Mouse (Mus musculus) right cerebral cortex, adult 18-20 months (tissue): ENCODE results near the gene Tie1.
"Not testable (repeated sequence)": the region's sequence is repeated elsewhere in the genome, so short reads cannot be mapped to it uniquely, and the experiment has no call there.

Experiments used
- DNase-seq: peaks from one replicate; pipeline ENCODE4 v3.0.0; 2022; ENCODE audit warnings: mixed read lengths

Gene Tie1

DNA sequence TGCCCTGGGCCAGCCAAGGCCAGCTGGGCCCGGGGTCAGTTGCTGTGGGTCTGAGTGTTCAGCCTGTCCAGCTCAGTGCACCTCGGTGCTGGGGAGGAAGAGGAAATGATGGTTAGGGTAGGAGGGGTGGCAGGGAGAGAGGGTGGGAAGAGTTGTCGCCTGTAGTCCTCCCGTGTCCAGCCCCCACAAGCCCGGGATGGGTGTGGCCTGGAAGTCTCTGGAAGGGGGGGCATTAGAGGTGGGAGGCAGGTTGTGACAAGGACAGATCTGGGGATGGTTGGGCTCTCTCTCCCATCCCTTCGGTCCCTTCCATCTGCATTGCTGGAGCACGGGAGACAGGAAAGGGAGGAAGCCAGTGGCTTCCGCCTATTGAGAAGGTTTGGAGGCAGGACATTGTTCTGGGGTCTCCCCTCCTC, at the start of gene Tie1:
Gene Tie1 (minus strand): TSS at position 345 of the 416 bp plus-strand sequence.
- no peak for DNase-seq

DNA sequence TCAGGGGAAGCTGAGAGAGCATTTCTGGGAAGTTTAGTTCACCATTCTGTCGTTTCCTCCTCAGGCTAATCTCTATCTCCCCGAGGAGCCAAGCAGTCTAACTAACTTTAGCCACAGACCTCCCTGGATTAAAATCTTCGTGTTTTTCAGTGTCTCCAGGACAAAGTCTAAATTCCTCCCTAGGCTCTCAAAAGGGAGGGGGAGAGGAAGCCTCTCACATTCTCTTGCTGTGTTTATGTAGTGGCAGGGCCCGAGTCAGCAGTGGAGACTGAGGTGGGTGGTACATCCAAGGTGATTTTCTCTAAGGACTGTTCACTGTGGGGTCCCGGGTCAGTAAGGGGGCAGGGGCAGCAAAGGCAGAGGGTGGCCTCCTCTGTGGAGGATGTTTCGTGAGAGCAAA, 47.9 kb upstream of the Tie1 start:
- DNase-seq: no peak

DNA sequence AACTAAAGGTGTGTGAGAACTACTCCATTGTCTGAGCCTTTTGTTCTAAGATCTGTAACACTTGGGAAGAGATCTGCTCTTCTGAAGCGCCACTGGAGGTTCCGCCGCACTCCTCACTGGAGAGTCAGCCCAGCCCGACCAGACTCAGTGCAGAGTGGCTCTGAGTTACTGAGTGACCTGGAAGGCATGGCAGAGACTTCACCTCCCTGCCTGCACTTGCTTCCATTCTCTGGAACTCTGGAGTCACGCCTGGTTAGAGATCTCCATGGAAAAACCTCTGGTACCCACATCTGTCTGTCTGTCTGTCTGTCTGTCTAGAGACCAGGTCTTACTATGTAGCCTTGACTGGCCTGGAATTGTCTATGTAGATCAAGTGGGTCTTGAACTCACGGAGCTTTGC, 45.7 kb upstream of the Tie1 start:
- DNase-seq: no peak

DNA sequence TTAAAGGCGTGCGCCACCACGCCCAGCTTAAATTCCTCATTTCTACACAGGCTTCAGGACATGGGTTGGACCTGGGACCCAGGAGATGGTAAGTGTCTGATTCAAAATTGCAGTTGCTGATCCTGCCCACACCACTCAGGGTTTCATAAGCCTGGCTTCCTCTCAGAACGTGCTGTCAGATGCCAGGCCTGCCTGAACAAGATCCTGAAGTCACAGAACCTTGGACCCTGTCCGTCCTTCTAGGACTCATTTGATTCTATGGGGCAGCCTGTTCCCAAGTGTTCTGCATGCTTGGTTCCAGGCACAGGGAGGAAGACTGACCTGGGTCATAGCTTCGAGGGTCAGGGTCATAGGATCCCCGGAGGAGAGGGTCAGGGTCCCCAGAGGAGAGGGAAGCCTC, 43.7 kb upstream of the Tie1 start:
- DNase-seq: no peak

DNA sequence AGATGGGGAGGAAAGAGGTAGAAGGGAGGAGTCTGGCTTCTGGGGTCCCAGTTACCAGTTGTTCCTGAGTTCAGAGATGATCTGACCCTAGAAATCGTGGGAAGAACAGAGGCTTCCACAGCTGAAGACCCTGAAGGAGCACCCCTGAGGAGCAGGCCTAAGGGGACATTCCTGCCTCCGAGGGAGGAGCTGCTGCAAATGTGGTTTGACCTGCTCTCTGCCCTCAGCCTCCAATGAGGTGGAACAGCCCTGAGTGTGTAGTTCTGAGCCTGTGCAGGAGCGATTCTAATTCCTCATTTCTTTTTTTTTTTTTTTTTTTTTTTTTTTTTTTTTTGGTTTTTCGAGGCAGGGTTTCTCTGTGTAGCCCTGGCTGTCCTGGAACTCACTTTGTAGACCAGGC, 43.3 kb upstream of the Tie1 start:
- no peak for DNase-seq

DNA sequence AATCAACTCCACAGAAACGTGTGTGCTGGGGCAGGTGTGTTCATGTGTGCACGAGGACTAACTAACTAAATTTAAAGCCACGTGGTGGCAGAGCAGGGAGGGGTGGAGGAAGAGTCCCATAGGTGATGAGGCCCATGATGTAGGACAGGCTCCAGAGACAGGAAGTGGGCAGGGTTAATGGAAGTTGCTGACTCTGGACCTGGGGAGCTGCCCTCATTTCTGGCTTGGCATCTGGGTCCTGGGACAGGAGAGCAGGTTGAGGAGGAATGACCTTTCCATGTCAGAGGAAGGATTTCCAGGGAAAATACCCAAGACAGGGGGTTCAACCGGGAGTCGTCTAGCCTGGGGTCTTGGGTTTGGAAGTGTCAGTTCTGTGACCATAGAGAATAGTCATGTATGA, 42.8 kb upstream of the Tie1 start:
- no peak for DNase-seq

DNA sequence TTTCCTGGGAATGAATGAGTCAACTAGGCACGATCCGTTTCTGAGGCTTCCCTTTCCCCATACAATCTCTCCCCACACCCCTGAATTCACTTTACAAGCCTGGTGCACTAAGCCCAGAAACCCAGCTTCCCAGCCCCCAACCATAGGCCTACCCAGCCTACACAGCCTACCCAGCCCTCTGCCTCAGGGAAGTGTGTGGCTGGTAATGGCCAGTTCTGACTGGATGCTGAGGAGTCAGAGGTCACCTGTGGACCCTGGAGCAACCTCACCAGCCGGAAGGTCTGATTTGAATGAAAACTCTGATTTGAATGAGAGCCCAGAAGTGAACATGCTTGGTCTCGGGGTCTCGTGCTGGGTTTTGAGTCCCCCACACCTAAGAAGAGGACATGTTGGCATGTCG, 37.9 kb upstream of the Tie1 start:
- no peak for DNase-seq

DNA sequence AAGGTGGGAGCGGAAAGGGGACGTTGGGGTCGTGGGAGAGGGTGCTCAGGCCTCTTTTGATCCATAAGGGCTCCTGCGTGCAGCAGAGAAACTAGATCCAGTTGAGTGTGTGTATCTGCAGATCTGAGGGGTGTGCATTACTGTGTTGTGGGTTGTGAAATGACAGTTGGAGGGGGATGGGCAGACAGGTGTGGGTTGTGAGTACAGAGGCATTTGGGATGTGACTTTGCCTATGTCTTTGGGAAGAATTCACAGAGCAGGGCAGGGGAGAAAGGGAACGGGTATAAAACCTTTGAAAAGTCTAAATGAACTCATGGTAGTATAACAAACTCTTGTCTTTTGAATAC, 37.4 kb upstream of the Tie1 start:
- DNase-seq: no peak

DNA sequence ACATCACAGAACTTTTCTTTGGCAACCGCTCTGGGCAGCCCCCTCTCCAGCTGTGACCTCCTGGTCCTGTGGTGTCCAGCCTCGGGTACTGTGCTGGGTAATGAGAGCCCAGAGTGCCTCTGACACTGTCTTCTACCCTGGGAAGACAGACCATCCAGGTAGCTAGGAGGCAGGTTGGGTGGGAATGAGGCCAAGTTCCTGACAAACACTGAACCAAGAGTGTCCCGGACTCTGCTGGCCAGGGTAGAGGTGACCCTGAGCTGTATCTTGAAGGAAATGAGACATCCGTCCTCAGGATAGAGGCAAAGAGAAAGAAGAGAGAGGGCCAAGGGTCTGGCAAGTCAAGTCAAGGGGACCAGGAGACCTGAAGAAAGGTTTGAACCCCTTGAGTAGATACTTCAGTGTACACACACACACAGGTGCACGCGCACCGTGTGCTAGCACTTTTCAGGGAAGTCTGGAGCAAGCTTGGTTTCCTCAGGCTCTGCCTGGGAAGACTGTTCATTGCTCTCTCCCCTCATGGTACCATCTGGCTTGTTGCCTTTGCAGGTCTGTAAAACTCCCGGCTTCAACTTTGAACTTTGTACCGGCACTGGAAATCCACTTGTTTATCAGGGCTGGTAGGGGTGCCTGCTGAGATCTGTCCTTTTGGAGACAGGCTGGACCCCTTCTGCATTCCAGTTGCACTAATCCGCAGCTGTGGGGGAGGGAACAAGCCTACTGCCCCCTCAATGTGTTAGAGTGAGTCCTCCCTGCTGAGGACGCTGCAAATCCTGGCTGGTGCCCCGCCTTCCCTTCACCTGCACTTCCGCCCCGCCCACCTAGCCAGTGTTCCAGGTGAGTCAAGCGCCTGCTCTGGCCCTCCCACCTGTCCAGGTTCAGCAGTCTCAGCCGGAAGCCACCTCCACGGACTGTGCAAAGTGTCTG, 36.8 kb upstream of the Tie1 start, which contains the start of gene 2610528J11Rik:
Gene 2610528J11Rik (plus strand): TSS at position 592 of the 927 bp plus-strand sequence.
- no peak for DNase-seq

DNA sequence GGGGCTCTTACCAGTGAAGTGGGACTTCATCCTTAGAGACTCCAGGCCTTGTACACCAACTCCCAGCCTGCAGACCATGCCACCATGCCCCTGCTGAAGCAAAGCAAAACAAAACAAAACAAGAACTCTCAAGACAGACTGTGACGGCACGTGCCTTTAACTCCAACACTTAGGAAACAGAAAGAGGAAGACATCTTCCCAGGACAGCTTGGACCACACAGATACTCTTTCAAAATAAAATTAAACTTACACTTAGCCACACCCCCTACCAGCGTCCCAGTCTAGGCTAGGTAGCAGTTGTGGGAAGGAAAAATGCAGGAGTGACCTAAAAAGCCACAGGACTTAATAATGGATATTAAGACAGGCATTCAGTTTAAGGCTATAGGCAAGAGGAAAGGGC, 35.9 kb upstream of the Tie1 start:
- DNase-seq: no peak

DNA sequence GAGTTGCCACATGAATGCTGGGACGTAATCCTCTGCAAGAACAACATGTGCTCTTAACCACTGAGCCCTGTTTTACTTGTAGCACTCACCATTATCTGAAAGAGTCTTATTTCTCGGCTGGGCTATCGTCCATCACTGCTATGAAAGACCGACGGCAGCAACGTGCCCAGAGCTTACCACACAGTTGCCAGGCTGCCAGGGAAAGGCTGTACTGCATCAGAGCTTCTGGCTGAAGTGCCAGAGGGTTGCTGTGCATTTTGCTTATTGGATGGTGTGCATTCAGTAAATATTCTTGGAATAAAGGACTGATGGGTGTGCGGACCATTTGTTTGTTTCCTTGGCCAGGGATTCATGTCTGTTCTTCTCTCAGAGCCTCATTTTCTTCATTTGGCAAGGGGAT, 34.1 kb upstream of the Tie1 start:
- no peak for DNase-seq

DNA sequence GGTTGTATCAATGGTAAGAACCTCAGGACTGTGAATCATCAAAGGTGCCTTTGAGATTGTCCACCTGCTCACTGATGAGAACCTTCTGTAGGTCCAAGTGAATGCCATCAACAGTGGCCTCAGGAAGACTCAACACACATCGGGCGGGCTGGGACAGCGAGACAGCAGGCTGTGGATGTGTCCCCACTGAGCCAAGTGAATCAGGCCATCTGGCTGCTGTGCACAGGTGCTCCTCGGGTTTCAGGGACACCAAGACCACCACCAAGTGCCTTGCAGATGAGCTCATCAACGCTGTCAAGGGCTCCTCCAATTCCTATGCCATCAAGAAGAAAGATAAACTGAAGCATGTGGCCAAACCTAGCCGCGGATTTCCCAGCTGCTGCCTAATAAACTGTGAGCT, 32.4 kb upstream of the Tie1 start:
- DNase-seq: no peak

DNA sequence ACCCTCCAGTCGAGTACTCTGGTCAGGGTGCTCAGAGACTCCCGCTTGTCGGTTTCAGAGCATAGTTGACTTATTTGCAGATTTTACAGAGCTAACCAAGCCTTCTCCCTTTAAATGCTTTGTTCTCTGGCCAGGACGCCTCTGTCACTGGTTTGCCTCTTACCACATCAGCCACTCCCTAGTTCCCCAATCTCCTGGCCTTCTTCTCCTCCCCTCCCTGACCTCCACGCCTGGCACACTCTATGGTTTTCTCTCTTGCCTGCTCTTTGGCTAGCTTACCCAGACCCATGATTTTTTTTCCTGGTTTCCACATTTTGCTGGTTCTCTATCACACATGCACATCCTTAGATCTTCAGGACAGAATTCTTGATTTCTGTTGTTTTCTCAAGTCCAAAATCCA, 28.3 kb upstream of the Tie1 start:
- no peak for DNase-seq

DNA sequence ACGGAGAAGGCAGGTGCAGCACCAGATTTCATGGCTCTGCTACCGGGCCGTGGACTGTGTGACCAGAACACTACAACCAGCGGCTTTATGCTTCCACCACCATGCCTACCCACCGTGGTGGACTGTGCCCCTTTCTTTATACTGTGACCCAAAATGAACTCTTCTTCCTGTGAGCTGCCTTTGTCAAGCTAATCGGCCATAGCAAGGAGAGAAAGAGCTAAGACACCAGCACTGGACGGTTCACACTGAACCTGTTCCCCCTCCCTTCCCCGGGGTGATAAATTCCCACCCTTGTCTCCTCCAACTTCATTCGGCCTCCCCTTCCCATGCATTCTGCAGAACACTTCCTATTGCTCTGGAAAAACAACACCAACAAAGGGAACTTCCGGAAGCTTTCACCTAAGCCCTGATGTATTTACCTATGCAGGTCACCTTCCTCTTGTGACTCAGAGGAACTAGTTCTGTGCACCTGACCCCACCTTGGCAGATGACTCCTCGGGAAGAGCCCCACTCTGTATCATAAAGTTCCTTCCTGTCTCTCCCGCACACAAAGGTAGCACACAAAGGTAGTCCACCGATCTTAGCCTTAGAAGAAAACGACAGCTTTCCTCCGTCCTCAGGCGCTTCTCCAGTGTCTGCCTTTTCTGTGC, 27.8 kb upstream of the Tie1 start:
- no peak for DNase-seq

DNA sequence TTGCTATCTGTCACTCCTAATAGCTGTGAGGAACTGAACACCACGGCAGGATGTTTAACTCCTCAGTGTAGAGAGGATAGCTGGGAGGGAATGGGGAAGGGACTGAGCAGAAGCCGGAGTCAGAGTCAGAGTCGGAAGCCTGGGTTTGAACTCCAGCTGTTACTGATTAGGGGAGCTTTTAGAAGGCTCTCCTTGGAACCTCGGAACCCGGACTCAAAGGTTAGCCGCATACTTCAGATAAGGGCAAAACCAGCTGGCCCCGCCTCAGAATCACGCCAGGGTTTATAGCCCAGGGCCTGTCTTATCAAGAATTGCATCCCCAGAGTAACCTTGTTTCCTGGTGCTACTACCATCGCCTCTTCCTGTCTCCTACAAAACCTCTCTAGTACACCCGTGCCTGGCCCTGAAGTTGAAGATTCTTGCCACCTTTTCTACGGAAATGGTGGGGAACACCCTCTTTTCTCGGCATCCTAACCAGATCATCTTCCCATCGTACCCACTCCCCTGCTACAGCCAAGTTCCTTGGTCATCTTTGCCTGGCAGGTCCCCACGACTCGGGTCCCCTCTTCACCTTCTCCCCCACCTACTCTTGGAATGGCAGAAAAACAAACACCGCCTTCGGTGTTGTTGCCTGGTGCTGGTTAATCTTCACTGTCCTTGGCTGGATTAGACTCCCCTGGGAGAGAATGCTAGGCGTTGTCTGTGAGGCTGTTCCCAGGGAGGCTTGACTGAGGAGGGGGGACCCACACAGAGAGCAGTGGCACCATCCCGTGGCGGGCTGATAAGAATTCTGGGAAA, 27.0 kb upstream of the Tie1 start:
- no peak for DNase-seq

DNA sequence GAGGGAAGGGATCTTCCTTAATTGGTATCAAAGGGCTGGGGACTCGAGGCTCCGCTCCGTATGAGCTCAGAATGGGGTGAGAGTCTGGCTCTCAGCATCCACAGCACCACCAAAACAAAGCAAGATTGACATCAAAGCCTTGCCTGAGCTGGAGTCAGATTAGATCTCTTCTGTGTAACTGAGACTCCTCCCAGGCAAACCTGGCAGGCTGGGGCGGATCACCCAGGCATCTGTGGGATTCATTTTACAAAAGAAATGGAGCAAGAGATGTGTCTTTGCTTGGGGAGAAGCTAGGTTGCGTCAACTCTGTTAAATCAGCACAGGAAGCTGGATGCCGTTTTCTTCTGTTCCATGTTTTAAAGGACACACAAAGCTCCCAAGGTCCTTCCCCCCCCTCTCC, 19.2 kb upstream of the Tie1 start:
- DNase-seq: peak; percentile 14

DNA sequence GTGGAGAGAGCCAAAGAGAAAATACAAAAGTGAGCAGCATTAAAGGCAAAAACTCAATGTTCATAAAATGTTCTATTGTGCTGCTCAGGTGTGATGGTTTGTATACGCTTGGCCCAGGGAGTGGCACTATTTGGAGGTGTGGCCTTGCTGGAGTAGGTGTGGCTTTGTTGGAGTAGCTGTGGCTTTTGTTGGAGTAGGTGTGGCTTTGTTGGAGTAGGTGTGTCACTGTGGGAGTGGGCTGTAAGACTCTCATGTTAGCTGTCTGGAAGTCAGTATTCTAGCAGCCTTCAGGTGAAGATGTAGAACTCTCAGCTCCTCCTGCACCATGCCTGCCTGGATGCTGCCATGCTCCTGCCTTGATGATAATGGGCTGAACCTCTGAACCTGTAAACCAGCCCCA, 17.3 kb upstream of the Tie1 start:
- DNase-seq: not testable (repeated sequence)

DNA sequence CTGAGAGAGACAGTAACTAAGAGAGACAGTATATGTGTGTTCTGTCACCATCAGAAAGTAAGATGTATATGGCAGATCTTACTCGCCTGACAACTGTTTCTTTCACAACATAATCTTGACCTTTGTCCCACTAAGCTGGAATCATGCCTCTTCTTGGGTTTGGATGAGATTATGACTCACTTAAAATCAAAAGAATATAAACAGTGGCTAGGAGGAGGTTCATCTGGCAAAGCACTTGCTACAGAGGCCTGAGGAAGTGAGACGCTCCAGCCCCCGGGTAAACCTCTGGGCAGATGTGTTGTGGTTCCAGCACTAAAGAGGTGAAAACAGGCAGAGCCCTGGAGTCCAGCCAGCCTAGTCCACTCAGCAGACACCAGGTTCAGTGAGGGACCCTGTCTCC, 15.7 kb upstream of the Tie1 start:
- DNase-seq: no peak

DNA sequence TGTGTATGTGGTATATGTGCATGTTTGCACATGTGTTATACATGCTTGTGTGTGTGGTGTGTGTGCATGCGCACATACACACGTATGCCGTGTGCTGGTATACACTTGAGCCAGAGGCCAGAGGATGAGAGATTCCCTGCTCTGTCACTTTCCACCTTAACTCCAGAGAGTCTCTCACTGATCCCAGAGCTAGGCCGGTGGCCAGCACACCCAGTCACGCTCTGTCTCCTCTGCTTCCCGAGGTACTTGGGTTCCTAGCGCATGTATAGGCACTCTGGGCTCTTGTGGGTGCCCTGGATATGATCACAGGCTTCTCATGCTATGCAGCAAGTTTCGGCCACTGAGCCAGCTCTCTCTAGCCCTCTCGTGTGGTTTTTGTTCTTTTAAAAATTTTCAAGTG, 10.9 kb upstream of the Tie1 start:
- DNase-seq: no peak

DNA sequence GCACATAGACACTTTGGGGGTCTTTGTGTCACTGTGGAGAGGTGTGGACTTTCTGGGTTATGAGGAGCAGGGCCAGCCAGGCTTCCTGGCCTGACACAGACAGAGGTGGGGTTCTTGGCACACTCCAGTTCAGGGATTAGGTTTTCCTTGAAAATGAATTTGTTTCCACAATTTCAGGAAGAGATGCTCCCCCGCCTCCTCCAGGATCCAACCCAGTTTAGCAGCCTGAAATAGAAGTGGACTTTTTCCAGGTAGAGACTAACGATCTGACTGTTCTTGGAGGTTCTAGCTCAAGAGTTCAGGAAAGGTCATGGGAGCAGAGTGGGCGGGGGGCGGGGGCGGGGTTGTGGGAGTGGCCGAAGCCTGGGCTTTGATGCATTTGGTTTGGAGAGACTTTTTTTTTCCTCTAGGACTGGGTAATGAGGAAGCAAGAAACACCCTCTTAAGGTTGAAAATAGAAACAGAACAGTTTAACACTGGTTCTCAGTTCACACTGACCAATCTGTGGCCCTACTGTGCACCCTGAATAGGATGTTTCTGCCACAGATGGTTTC, 10.4 kb upstream of the Tie1 start:
- peak; percentile 25 for DNase-seq

DNA sequence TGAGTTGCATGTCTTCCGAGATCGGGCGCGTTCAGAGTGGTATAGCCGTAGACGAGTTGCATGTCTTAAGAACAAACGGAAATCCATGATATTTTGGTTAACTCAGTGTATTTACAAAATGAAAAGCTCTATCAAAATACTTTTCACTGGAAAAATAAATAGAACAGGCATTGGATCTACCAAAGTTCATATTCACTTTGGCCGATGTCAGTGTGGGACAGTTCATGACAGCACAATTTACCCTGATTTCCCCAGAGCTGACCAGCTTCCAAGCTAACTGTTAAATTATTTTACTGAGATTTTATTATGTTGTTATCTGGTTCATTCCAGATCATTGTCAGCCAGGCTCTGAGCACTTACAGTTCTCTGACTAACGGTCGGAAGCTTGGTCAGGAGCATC, 600 bp upstream of the Tie1 start:
- DNase-seq: no peak

DNA sequence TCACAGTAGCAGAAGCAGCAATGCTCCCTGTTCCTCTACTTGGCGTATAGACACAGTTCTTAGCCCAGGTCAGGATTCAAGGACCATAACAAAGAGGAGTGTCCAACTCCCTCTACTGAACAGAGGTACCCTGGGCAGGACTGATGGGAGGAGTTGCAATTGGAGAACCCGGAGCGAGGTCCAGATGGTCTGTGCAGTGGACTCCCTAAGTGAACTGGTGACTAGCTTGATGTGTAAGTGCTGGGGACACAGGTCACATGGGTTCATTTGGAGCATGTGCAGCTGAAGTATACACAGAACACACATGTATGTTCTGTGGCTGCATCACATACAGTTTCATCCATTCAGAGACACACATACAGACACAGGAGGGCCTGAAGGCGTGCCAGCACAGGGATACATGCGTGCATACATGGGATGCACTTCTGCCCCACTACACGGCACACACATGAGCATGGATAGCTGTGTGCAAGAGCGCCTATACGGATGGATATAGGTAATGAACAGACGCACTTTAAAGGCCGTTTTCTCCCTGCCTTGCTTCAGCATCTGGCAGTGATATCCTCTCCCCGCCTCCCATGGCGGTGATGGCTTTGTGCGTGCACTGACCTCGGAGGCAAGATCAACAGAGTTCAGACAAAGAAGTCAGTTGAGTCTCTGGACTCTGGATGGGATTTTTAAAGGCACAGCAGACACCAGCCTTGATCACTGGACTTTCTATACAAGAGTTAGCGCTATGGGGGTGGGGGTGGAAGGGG, 12.9 kb downstream of the Tie1 start:
- no peak for DNase-seq

DNA sequence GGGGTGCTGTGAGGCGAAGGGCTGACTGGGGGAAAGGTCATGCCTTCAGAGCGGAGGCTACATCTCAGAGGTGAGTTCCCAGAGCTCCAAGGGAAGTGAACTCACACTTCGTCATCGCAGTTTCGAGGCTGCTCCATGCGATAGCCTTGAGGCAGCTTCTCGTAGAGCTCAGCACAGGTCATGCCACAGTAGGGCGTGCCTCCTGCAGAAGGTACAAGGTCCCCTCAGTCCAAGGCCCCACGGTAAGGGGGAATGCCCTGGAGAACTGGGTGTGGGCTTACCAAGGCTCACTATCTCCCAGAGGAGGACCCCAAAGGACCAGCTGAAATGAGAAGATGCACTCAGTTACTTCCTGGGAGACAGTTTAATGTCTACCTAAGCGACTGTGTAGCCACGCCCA, 17.2 kb downstream of the Tie1 start:
- DNase-seq: no peak
